Mouse (Mus musculus): ENCODE results near the gene Trmt2b.

The Trmt2b gene

DNA sequence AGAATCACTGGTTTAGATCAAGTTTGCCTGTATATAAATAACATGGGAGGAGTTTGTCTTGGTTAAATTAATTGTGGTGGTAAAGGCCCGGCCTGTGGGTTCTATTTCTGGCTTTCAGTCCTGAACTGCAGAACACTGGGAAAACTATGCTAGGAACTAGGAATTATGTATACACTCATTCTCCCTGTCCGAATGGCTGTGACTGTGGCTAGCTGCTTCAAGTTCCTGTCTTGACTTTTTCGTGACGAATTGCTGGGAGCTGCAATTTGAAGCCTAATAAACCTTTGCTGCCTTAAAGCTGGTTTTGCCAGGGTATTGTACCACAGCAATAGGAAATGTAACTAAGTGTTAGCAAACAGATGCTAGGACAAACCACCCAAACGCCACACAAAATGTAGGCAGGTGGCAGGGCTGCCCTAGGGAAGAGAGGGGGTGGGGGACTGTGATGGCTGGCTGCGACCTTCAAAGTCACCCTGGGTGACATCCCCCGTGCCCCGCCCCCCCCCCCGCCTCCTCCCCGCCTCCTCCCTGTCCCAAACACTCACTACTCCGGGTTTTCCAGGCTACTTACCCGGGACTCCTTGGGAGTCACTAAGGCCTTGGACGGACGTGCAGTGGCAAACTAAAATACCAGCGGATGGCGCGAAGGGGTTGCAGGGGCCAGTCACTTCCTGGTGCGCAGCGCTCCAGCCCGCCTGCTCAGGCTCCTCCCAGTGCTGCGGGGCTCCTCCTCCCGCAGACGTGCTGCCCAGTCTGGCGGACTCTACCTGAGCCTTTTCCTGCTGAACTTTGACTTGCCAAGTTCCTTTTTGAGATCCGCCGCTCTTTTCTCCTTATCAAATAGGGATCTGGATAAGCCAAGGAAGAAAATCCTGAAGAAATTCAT lies at the start of gene Trmt2b:
Trmt2b (minus strand) TSS at position 710 of the 886 bp plus-strand sequence.
- TF ChIP-seq GATA4 (IDR thresholded peaks at IDR 0.05; ENCODE audit: insufficient replicate concordance, low read length) = no peak

DNA sequence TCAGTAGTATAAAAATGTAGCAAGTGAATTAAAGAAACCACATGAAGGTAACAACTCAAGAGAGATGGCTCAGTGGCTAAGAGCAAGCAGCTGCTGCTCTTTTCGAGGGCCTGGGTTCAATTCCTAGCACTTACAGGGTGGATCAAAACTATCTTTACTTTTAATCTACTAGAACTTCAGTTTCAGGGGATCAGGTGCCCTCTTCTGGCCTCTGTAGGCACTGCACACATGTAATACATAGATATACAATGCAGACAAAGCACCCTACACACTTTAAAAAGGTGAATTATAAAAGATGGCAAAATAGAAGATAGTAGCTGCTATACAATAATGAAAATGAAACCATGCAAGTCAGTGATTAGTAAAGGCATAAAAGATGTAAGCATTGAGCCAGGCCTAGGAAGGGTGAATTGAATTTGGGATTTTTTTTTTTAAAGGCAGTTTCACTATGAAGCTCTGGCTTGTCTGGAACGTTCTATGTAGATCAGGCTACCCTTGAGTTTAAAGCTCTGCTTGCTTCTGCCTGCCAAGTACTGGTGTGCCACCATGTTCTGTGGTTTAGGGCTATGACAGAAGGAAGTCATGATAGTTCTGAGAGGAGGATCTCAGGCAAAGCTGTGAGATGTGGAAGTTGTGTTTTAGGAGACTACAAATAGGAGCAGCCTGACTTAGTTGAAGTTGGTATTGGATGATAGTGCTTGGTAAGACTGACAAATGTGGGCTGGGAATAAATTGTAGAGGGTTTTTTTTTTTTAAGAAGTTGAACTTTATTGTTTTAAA lies 42.6 kb upstream of the Trmt2b start:
- TF ChIP-seq GATA4 (IDR thresholded peaks at IDR 0.05; ENCODE audit: insufficient replicate concordance, low read length) = no peak

DNA sequence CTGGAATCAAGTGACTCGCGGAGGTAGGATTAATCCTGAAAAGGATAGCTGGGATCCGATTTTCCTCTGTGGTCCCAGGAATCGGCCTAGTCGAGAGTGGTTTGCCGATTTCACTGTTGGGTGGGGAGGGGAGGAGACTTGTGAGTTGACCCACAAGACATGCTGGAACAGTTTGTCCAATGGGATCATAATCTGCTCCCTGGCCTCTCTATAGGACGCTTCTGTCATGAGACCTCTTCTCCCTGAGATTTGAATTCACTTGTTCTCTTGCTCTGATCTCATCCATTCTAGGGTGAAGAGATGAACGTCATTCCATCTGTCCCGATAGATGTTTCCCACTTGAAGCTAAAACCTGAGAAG lies 31.5 kb upstream of the Trmt2b start:
- no peak for TF ChIP-seq GATA4 (IDR thresholded peaks at IDR 0.05; ENCODE audit: insufficient replicate concordance, low read length)

DNA sequence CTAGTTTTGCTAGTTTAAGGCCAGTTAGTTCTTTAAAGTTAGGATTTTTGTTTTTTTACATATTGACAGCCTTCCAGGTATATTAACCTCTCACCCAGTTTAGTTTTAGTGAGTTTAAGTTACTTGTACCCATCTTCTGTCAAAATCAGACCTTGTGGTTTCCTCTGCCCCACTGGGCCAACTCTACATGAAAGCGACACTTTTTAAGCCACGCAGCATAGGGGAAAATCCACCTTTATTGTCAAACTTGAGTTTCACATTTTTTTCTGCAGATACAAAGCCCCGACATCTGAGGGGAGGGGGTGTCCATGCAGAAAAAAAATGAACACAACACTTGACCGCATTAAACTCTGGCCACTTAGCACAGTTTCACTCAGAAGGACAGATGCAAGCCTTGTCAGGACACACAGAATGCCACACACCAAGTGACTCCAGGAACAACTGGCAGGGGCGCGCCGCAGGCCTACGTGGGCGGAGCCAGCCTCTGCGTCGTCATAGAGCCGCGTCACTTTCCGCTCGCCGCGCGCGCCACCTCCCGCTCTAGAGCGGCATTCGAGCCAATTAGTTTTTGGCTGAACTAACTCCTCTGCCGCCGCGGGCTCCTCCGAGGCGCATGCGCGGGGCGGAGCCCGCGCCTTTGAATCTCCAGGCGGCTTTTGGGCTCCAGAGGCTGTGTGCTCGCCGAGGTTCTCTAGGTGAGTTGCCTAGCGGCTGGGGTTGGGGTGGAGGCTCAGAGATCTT lies 30.9 kb upstream of the Trmt2b start, which contains the start of gene Cenpi:
Cenpi (plus strand) TSS at position 551 of the 741 bp plus-strand sequence.
- TF ChIP-seq GATA4 (IDR thresholded peaks at IDR 0.05; ENCODE audit: insufficient replicate concordance, low read length) = no peak

DNA sequence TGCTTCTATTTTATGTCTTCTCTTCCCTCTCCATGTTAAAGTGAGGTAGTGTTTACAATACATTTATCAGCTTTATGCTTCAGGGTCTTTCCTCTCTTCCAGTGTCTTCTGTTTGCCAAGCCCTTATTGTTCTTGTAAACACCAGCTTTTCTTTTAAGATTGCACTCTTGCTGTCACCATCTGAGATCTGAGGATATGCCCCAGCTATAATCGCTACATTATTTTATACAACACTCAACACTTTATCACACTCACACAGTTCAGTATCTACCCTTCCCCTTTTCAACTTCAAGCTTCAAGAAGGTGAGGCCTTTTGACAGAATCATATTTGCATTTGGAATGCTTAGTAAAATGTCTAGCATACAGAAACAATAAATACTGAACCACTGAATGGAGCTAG lies 26.5 kb upstream of the Trmt2b start:
- TF ChIP-seq GATA4 (IDR thresholded peaks at IDR 0.05; ENCODE audit: insufficient replicate concordance, low read length) = no peak

DNA sequence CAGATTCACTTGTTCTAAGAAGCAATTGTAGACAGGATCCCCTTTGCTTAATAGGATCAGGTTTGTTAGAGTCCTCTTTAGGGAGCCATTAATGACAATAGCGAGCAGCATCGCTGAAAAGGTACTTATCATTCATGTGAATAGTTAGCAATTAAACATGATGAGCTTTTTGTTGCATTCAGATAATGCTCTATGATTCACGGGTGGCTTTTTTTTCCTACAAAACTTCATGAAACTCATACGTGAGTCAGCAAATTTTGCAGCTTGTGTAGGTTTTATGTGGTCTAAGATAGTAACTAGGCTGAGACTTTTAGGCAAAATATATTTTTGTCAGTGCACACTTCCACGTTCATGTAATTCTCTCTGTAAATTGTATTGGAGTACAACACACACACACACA lies 23.4 kb upstream of the Trmt2b start:
- no peak for TF ChIP-seq GATA4 (IDR thresholded peaks at IDR 0.05; ENCODE audit: insufficient replicate concordance, low read length)

DNA sequence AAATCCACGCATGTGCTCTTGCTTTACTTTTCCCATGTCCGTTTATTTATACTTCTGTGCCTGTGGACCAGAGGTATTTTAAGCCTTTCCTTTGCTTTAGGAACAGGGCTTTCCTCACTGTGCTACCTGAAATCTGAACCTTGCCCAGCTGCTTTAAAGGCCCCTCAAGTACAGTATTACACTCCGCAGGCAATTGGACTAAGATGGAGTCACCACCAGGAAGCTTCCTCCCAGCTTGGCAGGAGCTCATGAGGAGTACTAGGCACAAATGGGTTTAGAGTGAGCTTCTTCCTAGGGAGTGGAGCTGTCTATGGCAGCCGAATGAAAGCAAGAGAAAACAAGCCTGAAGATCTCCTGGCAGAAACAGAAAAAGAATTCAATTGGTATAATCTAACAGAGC lies 20.4 kb upstream of the Trmt2b start:
- no peak for TF ChIP-seq GATA4 (IDR thresholded peaks at IDR 0.05; ENCODE audit: insufficient replicate concordance, low read length)

DNA sequence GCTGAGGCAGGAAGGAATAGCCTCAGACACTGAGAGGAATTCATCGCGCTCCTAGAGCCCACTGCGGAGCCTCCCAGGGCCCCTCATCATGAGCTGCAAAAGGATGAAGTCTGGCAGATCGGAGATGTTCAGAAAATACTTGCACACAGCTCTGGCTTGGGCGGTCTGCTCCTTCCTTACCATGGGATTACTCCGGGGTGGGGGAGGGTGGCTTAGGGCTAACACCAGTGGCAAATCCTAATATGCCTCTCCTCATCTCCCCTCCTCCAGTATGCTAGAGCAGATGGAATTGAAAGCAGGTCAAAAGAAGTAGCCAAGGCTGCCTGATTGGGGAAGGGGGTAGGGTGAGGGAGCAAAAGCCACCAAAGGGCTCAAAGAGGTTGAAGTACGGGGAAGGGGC lies 20.0 kb upstream of the Trmt2b start:
- no peak for TF ChIP-seq GATA4 (IDR thresholded peaks at IDR 0.05; ENCODE audit: insufficient replicate concordance, low read length)

DNA sequence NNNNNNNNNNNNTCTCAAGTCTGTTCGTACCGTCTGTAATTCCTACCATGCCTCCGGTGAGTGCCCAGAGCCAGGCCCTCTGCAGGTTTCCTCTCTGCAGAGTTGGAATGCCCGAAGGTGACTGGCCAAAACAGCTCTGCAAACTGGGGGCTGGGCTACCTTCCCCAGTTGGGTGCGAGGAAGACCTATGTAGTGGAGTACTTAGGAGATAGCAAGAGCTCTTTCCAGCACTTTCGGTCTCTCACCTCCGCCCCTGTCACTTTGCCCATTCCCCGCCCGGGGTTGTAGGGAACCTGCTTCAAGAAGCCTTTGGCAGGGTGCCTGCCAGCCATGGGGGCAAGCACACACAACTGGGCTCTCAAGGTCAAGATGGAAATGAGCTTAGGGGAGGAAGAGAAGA lies 19.5 kb upstream of the Trmt2b start:
- TF ChIP-seq GATA4 (IDR thresholded peaks at IDR 0.05; ENCODE audit: insufficient replicate concordance, low read length) = no peak

DNA sequence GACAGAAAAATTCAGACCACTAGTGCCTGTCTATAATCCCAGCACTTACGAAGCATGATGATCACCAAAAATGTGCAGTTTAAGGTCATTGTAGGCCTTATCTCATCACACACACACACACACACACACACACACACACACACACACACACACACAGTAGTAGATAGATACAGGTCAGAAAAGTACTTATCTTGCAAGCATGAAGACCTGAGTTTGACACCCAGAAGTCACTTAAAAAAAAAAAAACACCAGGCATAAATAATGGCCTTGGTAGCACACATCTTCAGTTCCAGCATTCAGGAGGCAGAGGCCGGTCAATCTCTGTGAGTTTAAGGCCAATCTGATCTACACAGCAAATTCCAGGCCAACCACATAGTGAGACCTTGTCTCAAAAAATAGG lies 10.5 kb upstream of the Trmt2b start:
- no peak for TF ChIP-seq GATA4 (IDR thresholded peaks at IDR 0.05; ENCODE audit: insufficient replicate concordance, low read length)

DNA sequence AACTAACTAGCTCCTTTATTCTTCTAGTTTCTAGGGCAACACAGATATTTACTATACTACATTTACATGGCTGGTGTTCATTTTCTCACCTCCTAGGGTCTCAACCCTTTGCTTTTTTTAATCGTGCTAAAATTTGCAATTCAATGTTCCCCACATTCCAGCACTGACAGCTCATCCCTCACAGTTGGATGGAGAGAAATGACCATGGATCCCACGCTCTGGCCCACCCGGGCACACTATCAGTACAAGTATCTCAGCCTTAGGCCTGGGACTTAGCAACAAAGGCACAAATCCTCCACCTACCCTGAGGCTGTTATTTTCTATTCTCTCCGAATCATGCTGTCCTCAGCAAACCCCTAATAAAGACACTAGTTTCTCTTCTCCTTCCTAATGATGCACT lies 9.0 kb upstream of the Trmt2b start:
- no peak for TF ChIP-seq GATA4 (IDR thresholded peaks at IDR 0.05; ENCODE audit: insufficient replicate concordance, low read length)

DNA sequence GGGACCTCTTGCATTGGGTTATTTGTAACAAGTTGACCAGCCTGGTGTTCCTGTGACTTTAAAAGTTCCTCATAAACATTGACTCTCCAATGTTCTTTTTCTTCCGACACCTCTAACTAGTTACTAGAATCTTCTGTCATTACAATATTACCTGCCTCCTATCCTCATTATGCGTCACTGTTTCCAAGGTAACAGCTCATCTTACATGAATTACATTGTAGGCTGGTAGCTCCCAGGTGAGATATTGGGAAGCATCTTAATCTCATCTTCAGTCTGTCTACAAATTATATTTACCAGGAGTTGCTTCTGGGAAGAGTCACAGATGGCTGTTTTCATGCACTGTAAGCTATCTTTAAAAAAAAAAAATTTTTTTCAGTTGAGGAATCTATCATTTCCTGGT lies 8.3 kb upstream of the Trmt2b start:
- no peak for TF ChIP-seq GATA4 (IDR thresholded peaks at IDR 0.05; ENCODE audit: insufficient replicate concordance, low read length)

DNA sequence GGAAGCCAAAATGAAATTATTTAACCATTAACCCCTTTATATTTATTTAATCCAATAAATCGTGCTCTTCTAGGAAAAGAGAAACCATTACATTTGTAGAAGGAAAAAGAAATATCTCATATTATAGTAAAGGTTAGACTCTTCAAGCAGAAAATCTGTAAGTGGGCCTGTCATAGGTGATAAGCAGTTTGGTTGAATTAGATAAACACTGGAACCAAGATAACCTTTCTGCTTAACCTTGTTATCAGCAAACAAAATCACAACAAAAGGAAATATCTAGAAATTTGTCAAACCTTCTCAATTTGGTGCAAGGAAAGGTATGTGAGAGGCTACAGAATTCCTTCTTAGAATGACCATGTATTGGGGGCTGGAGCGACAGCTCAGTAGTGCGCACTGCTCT lies 3.7 kb upstream of the Trmt2b start:
- no peak for TF ChIP-seq GATA4 (IDR thresholded peaks at IDR 0.05; ENCODE audit: insufficient replicate concordance, low read length)

DNA sequence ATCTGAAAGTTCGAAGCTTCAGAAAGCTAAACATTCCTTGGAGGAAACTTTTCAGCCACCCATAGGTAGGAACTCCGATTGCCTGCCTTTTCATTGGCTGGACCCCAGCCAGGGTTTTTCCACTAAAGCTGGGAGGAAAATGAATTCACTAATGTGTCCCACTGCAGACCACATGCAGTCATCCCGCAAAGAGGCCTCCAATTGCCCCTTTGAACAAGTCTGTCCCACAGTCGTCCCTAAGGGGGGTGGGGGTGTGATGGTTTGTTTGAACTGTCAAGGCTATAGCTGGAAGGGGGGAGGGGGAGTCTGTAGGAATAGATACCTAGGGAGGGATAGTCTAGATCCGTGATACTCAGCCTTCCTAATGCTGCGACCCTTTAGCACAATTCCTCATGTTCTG lies 1.1 kb downstream of the Trmt2b start:
- TF ChIP-seq GATA4 (IDR thresholded peaks at IDR 0.05; ENCODE audit: insufficient replicate concordance, low read length) = no peak

DNA sequence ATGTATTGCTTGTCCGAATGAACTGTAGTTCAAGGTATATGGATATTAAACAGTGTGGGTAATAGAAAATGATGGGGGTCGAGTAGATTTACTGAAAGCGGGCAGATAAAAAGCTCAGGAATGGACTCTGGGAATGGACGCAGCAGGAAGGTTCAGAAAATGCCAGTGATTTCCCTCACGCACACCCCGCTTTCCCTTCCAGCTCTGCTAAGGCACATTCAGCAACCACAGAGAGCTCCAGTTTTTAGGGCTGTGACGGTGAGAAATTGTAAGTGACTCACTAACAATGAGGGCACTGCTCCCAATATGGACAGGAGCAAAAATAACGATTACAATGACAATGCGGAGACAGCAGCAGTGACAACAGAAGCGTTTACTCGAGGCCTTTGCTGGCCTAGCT lies 14.7 kb downstream of the Trmt2b start:
- no peak for TF ChIP-seq GATA4 (IDR thresholded peaks at IDR 0.05; ENCODE audit: insufficient replicate concordance, low read length)

DNA sequence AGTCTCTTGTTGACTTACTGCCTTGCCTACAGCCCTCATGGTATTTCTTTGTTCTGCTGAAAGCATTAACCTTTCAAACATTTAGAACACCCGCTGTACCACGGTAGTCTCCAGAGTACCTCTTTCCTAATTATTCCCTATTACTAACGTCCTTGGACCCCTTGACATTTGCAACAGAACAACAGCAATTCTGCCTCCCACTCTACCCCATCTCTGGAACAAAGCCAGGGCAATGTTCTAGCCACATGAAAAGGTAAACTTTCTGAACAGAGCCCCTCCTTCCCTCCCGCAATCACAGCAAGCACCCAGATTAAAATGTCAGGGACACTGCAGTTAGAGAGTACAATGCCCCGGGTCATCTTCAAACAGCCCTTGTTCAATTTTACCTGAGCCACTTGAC lies 15.6 kb downstream of the Trmt2b start:
- no peak for TF ChIP-seq GATA4 (IDR thresholded peaks at IDR 0.05; ENCODE audit: insufficient replicate concordance, low read length)

All from liver, adult (tissue).